8 mouse cellular contexts compared by ENCODE assay signal in genomic region chr4:70534078-70534890, GRCm38 (mm10). TPM values are rescaled to one million over a fixed set of nuclear protein-coding genes. Genes with fewer than 3 reads are reported as not detected.
DNase-seq lines count a peak whose midpoint lies in the region; ATAC-seq lines count a peak whose summit lies in the region.

No protein-coding gene starts in this region.

- intact Hi-C loops in gastrocnemius, postnatal 36 days (cut with DNase I), result loop anchor here (5.0 kb wide), 1 partner anchor 122 kb away; the partner anchor contains the start of gene Cdk5rap2

- no peaks in the 10 kb centered on the region for H3K9me3 ChIP-seq in forebrain, embryonic 16.5 days (ENCODE audit: control insufficient read depth, low read length)
- H3K9me3 ChIP-seq in limb, embryonic 12.5 days, result no peaks in the 10 kb centered on the region
- H3K9me3 ChIP-seq in midbrain, embryonic 13.5 days, result no peaks in the 10 kb centered on the region

- H3K4me2 ChIP-seq in forebrain, embryonic 16.5 days (ENCODE audit: low read length), result peak overlapping the region; percentile 74
- peak overlapping the region; percentile 89 for H3K4me2 ChIP-seq in limb, embryonic 12.5 days
- peak overlapping the region; percentile 90 for H3K4me2 ChIP-seq in midbrain, embryonic 13.5 days (replicated peaks)

- ATAC-seq in forebrain, embryonic 16.5 days, result peak; percentile 52
- ATAC-seq in inflammation-experienced regulatory T-cells, adult 6 months, result peak; percentile 2
- ATAC-seq in limb, embryonic 12.5 days (ENCODE audit: insufficient number of reproducible peaks, insufficient read depth, low FRiP score, low TSS enrichment, low read depth), result peak; percentile 68
- peak; percentile 75 for ATAC-seq in midbrain, embryonic 13.5 days

- H3K4me3 ChIP-seq in forebrain, embryonic 16.5 days (replicated peaks; ENCODE audit: low read length), result peak overlapping the region; percentile 70
- H3K4me3 ChIP-seq in limb, embryonic 12.5 days (replicated peaks), result peak overlapping the region; percentile 86
- H3K4me3 ChIP-seq in midbrain, embryonic 13.5 days (replicated peaks), result peak overlapping the region; percentile 94

- peak; percentile 21 for DNase-seq in gastrocnemius, adult 18-20 months (ENCODE audit: low spot score)
- DNase-seq in gastrocnemius, postnatal 36 days, result no peak
- peak; percentile 65 for DNase-seq in cerebellum, adult 8-10 months
- peak; percentile 9 to 27 for DNase-seq in spleen, postnatal 36 days (ENCODE audit: low spot score in 2 of 2)

- H3K9ac ChIP-seq in forebrain, embryonic 16.5 days (replicated peaks; ENCODE audit: low read depth, low read length), result peak overlapping the region; percentile 95
- H3K9ac ChIP-seq in limb, embryonic 12.5 days (replicated peaks), result peak overlapping the region; percentile 85
- peak overlapping the region; percentile 97 for H3K9ac ChIP-seq in midbrain, embryonic 13.5 days (replicated peaks)

- no peaks in the 10 kb centered on the region for H3K27me3 ChIP-seq in forebrain, embryonic 16.5 days (replicated peaks; ENCODE audit: control insufficient read depth, insufficient read depth, low read length)
- no peaks in the 10 kb centered on the region for H3K27me3 ChIP-seq in limb, embryonic 12.5 days
- no peaks in the 10 kb centered on the region for H3K27me3 ChIP-seq in midbrain, embryonic 13.5 days

- H3K36me3 ChIP-seq in forebrain, embryonic 16.5 days (ENCODE audit: control insufficient read depth, insufficient read depth), result no peaks in the 10 kb centered on the region
- H3K36me3 ChIP-seq in limb, embryonic 12.5 days, result no peaks in the 10 kb centered on the region; the same call in 1 of the 2 replicates
- H3K36me3 ChIP-seq in midbrain, embryonic 13.5 days, result no peaks in the 10 kb centered on the region

- peaks cover 35% of the 10 kb centered on the region for H3K4me1 ChIP-seq in forebrain, embryonic 16.5 days (replicated peaks; ENCODE audit: control insufficient read depth, insufficient read depth, low read length)
- H3K4me1 ChIP-seq in limb, embryonic 12.5 days (replicated peaks), result peaks cover 26% of the 10 kb centered on the region
- peaks cover 51% of the 10 kb centered on the region for H3K4me1 ChIP-seq in midbrain, embryonic 13.5 days (replicated peaks)

- under 1% methylated on average over 65 of the region's 66 CpGs for WGBS in forebrain, embryonic 16.5 days
- under 1% methylated on average over 63 of the region's 66 CpGs for WGBS in limb, embryonic 12.5 days
- under 1% methylated on average over 63 of the region's 66 CpGs for WGBS in midbrain, embryonic 13.5 days

- peak overlapping the region; percentile 90 for H3K27ac ChIP-seq in forebrain, embryonic 16.5 days (ENCODE audit: low read length)
- peak overlapping the region; percentile 50; the same call in 1 of the 2 replicates for H3K27ac ChIP-seq in limb, embryonic 12.5 days
- H3K27ac ChIP-seq in midbrain, embryonic 13.5 days, result peak overlapping the region; percentile 100

RNA-seq across cellular contexts. Expression of gene Megf9, which starts 0.5 kb away (rescaled TPM):
- 1 to 10 TPM; 2.3 to 3.6 TPM for total RNA-seq in gastrocnemius, adult 18-20 months (2021)
- 1 to 10 TPM; 3.5 to 4.9 TPM for total RNA-seq in gastrocnemius, postnatal 36 days (2021)
- polyA plus RNA-seq in forebrain, embryonic 16.5 days (2015; fragmentation: Nextera tagmentation; extraction: Ambion mirVana), result 32.0 and 38.4 TPM in 2 replicates
- under 1 TPM; 0.39 to 0.78 (median 0.70) TPM for polyA plus RNA-seq in inflammation-experienced regulatory T-cells, adult 6 months (2017; shearing (Covaris generic))
- polyA plus RNA-seq in limb, embryonic 12.5 days (2016; fragmentation: Nextera tagmentation; extraction: Ambion mirVana), result 14.1 and 15.5 TPM in 2 replicates
- polyA plus RNA-seq in midbrain, embryonic 13.5 days (2015; fragmentation: Nextera tagmentation; extraction: Ambion mirVana), result 28.0 and 31.0 TPM in 2 replicates

Comparison
In these comparisons a context has a peak if more than half of its experiments do, and no peak if none do; other contexts are left out.
1. DNase-seq: peak in gastrocnemius, adult 18-20 months (single experiment), cerebellum, adult 8-10 months (single experiment) and spleen, postnatal 36 days (2 of 2); none in gastrocnemius, postnatal 36 days (0 of 2).
2. ATAC-seq: peak in every context shown above with its lines; median percentile 75 in midbrain, embryonic 13.5 days; 68 in limb, embryonic 12.5 days; 52 in forebrain, embryonic 16.5 days; 2 in inflammation-experienced regulatory T-cells, adult 6 months.
3. H3K27ac ChIP-seq: peak in every context shown above with its lines; median percentile 100 in midbrain, embryonic 13.5 days; 90 in forebrain, embryonic 16.5 days; 50 in limb, embryonic 12.5 days.
4. Peak in every context shown above with its lines, with median percentiles within 50 percentile points of each other: H3K4me2 ChIP-seq, H3K4me3 ChIP-seq and H3K9ac ChIP-seq.